Mouse (Mus musculus) gastrocnemius, postnatal 4 days (tissue): Measurements from ENCODE around the gene Gmip. TPM values are rescaled to one million over a fixed set of nuclear protein-coding genes. Genes with fewer than 3 reads are reported as not detected.

Experiments used
- DNase-seq, 2 experiments: peaks; one replicate each; pipeline ENCODE4 v3.0.0; 2021 to 2022; ENCODE audit warnings: low spot score in 2 of 2, mixed read lengths in 2 of 2
- total RNA-seq, 2 experiments: library from RNA; stranded (reverse); gene quantifications; 2 replicates each; pipeline ENCODE4 v1.2.3; 2021

Gene Gmip
- total RNA-seq, 2 experiments from 2014 or later = 10.3 to 11.6 TPM

GRCm38 (mm10) chr8:69802216-69802615 lies 6.3 kb upstream of the Gmip start:
- DNase-seq = no peak

GRCm38 (mm10) chr8:69803366-69803765 lies 5.1 kb upstream of the Gmip start:
- DNase-seq = peak in 1 of 2 experiments; percentile 12

- DNase-seq = peak in 1 of 2 experiments; percentile 8
These were observed 3.9 kb upstream of the Gmip start for GRCm38 (mm10) chr8:69804537-69804936.

GRCm38 (mm10) chr8:69805086-69805485 lies 3.4 kb upstream of the Gmip start:
- DNase-seq = no peak

GRCm38 (mm10) chr8:69805491-69805890 lies 3.0 kb upstream of the Gmip start:
- DNase-seq = no peak

- DNase-seq = no peak
These were observed 1.2 kb upstream of the Gmip start for GRCm38 (mm10) chr8:69807236-69807635.

GRCm38 (mm10) chr8:69808864-69809403 lies 455 bp downstream of the Gmip start:
- no peak for DNase-seq

GRCm38 (mm10) chr8:69809820-69810219 lies 1.3 kb downstream of the Gmip start:
- no peak for DNase-seq

GRCm38 (mm10) chr8:69814881-69815280 lies 6.4 kb downstream of the Gmip start:
- no peak for DNase-seq

GRCm38 (mm10) chr8:69815396-69815795 lies 6.9 kb downstream of the Gmip start:
- DNase-seq = no peak

GRCm38 (mm10) chr8:69820466-69820865 lies 12.0 kb downstream of the Gmip start:
- DNase-seq = no peak

GRCm38 (mm10) chr8:69821971-69822385 lies 13.5 kb downstream of the Gmip start:
- DNase-seq = no peak

GRCm38 (mm10) chr8:69822386-69823191 lies 14.1 kb downstream of the Gmip start, which contains the start of gene Lpar2:
TSS of gene Lpar2 (plus strand) at chr8:69822429.
- DNase-seq = no peak

GRCm38 (mm10) chr8:69826371-69826770 lies 17.9 kb downstream of the Gmip start:
- no peak for DNase-seq

GRCm38 (mm10) chr8:69832298-69832853 lies 23.9 kb downstream of the Gmip start, which contains the start of gene Pbx4:
TSS of gene Pbx4 (plus strand) at chr8:69832491.
- DNase-seq = peak; percentile 57 to 75

- no peak for DNase-seq
These were observed 28.7 kb downstream of the Gmip start for GRCm38 (mm10) chr8:69837057-69837682.

GRCm38 (mm10) chr8:69847167-69848065 lies 38.9 kb downstream of the Gmip start:
- DNase-seq = no peak

GRCm38 (mm10) chr8:69848951-69849350 lies 40.5 kb downstream of the Gmip start:
- peak in 1 of 2 experiments; percentile 34 for DNase-seq

GRCm38 (mm10) chr8:69849899-69850298 lies 41.4 kb downstream of the Gmip start:
- no peak for DNase-seq

GRCm38 (mm10) chr8:69850926-69851506 lies 42.5 kb downstream of the Gmip start:
- DNase-seq = no peak
